Mouse (Mus musculus) G1E (cell line): ENCODE data around the gene Elavl4. TPM values are rescaled to one million over a fixed set of nuclear protein-coding genes. Genes with fewer than 3 reads are reported as not detected.

Experiments
- ATAC-seq: 2 replicates; pipeline ENCODE4 v1.8.0; 2016; ENCODE audit warnings: mild to moderate bottlenecking; ENCODE audit not compliant: insufficient number of reproducible peaks, poor library complexity, low FRiP score, severe bottlenecking; ENCODE audit errors: extremely low read depth
- DNase-seq: peaks from one replicate; pipeline ENCODE4 v3.0.0; 2012; ENCODE audit warnings: low spot score
- H3K27me3 ChIP-seq: 2 replicates; pipeline ENCODE4 v1.6.1; 2012; ENCODE audit warnings: mild to moderate bottlenecking, low read length, inconsistent platforms; ENCODE audit not compliant: insufficient read depth
- H3K36me3 ChIP-seq: replicated peaks from 2 replicates; pipeline ENCODE3; 2012; ENCODE audit warnings: mild to moderate bottlenecking, inconsistent platforms
- H3K4me1 ChIP-seq: 2 replicates; pipeline ENCODE4 v1.6.1; 2012; ENCODE audit warnings: low read depth, low read length, inconsistent platforms, mixed read lengths; ENCODE audit not compliant: insufficient read depth
- H3K4me3 ChIP-seq: 2 replicates; pipeline ENCODE4 v1.5.1; 2012; ENCODE audit warnings: low read depth, mild to moderate bottlenecking, inconsistent platforms, low read length, moderate library complexity, mixed read lengths
- H3K9me3 ChIP-seq: replicated peaks from 2 replicates; pipeline ENCODE4 v1.6.1; 2012; ENCODE audit warnings: inconsistent platforms
- CTCF ChIP-seq: IDR thresholded peaks from 2 replicates; pipeline ENCODE4 v1.5.1; 2012; ENCODE audit warnings: low read depth, low read length, inconsistent platforms, mixed read lengths
- GATA1 ChIP-seq: IDR thresholded peaks from 2 replicates; pipeline ENCODE4 v1.6.1; 2012; ENCODE audit warnings: borderline replicate concordance, low read length, inconsistent platforms, mixed read lengths
- GATA2 ChIP-seq: IDR thresholded peaks from 2 replicates; pipeline ENCODE4 v1.6.1; 2012; ENCODE audit warnings: low read depth, low read length, inconsistent platforms, borderline replicate concordance
- POLR2AphosphoS5 ChIP-seq: IDR thresholded peaks from 2 replicates; pipeline ENCODE4 v1.6.1; 2012; ENCODE audit warnings: low read depth, low read length, inconsistent platforms; ENCODE audit not compliant: insufficient replicate concordance
- TAL1 ChIP-seq: conservative IDR thresholded peaks from 2 replicates; pipeline ENCODE4 v1.6.1; 2012; ENCODE audit warnings: low read depth, low read length, inconsistent platforms, mixed read lengths
- polyA plus RNA-seq: library from polyadenylated mRNA; stranded (reverse); fragments of >175 nt; gene quantifications from 2 replicates; pipeline ENCODE4 v1.2.3, GENCODE M21; 2012
- total RNA-seq, 2 experiments: library from RNA; stranded (forward) in 1 of 2; stranded (reverse) in 1 of 2; fragments of 200-1000 nt in 1 of 2; fragments of >200 nt in 1 of 2; fragmentation: Nextera tagmentation in 1 of 2; gene quantifications; 2 replicates each; pipeline ENCODE4 v1.2.3; 2014 to 2017

Elavl4 gene
- total and polyA plus RNA-seq, 3 experiments = not detected

GRCm38 (mm10) chr4:110201680-110202079 lies 150.0 kb downstream of the Elavl4 start:
- no peaks in the 10 kb centered on the region for H3K27me3 ChIP-seq
- no peaks in the 10 kb centered on the region for H3K36me3 ChIP-seq
- no peak overlapping the region for H3K4me3 ChIP-seq
- ATAC-seq (no peak), DNase-seq (no peak)
- peaks cover 26% of the 10 kb centered on the region for H3K9me3 ChIP-seq
- no peaks in the 10 kb centered on the region for H3K4me1 ChIP-seq
- TF ChIP-seq CTCF = no peak
- no peak for TF ChIP-seq POLR2AphosphoS5
- no peak for TF ChIP-seq GATA2
- TF ChIP-seq GATA1 = no peak
- no peak for TF ChIP-seq TAL1

- Histone ChIP-seq H3K27me3 (no peaks in the 10 kb centered on the region), H3K36me3 (no peaks in the 10 kb centered on the region), H3K9me3 (peaks cover 21% of the 10 kb centered on the region), H3K4me1 (no peaks in the 10 kb centered on the region), H3K4me3 (no peak overlapping the region)
- DNase-seq = no peak
- TF ChIP-seq TAL1 (no peak), GATA1 (no peak), GATA2 (no peak), CTCF (no peak), POLR2AphosphoS5 (no peak)
- ATAC-seq = no peak
These were observed 151.8 kb downstream of the Elavl4 start for GRCm38 (mm10) chr4:110199897-110200296.

- Histone ChIP-seq H3K9me3 (peaks cover 21% of the 10 kb centered on the region), H3K27me3 (no peaks in the 10 kb centered on the region), H3K36me3 (no peaks in the 10 kb centered on the region), H3K4me3 (no peak overlapping the region), H3K4me1 (no peaks in the 10 kb centered on the region)
- no peak for TF ChIP-seq CTCF
- no peak for TF ChIP-seq GATA2
- no peak for ATAC-seq
- no peak for DNase-seq
These were observed 153.1 kb downstream of the Elavl4 start for GRCm38 (mm10) chr4:110198600-110198999.

- TF ChIP-seq TAL1 (no peak), POLR2AphosphoS5 (no peak), CTCF (no peak), GATA2 (no peak), GATA1 (no peak)
- H3K9me3 ChIP-seq = peaks cover 13% of the 10 kb centered on the region; the same call in 1 of the 2 replicates
- no peaks in the 10 kb centered on the region for H3K27me3 ChIP-seq
- H3K4me1 ChIP-seq = no peaks in the 10 kb centered on the region
- no peak overlapping the region for H3K4me3 ChIP-seq
- no peaks in the 10 kb centered on the region for H3K36me3 ChIP-seq
- ATAC-seq (no peak), DNase-seq (no peak)
These were observed 174.4 kb downstream of the Elavl4 start for GRCm38 (mm10) chr4:110177263-110177662.

GRCm38 (mm10) chr4:110172028-110172427 lies 179.7 kb downstream of the Elavl4 start:
- Histone ChIP-seq H3K4me3 (no peak overlapping the region), H3K4me1 (no peaks in the 10 kb centered on the region), H3K9me3 (peaks cover 20% of the 10 kb centered on the region), H3K27me3 (no peaks in the 10 kb centered on the region), H3K36me3 (no peaks in the 10 kb centered on the region)
- DNase-seq = no peak
- no peak for ATAC-seq
- TF ChIP-seq GATA1 = no peak
- no peak for TF ChIP-seq POLR2AphosphoS5
- no peak for TF ChIP-seq CTCF
- TF ChIP-seq GATA2 = no peak
- TF ChIP-seq TAL1 = no peak

- TF ChIP-seq GATA1 (no peak), CTCF (no peak), GATA2 (no peak), TAL1 (no peak), POLR2AphosphoS5 (no peak)
- no peak for DNase-seq
- H3K27me3 ChIP-seq = no peaks in the 10 kb centered on the region
- H3K4me1 ChIP-seq = no peaks in the 10 kb centered on the region
- no peaks in the 10 kb centered on the region for H3K36me3 ChIP-seq
- H3K4me3 ChIP-seq = no peak overlapping the region
- H3K9me3 ChIP-seq = peaks cover 42% of the 10 kb centered on the region
- ATAC-seq = no peak
These were observed 186.5 kb downstream of the Elavl4 start for GRCm38 (mm10) chr4:110165217-110165616.

GRCm38 (mm10) chr4:110161600-110161999 lies 190.1 kb downstream of the Elavl4 start:
- peaks cover 42% of the 10 kb centered on the region for H3K9me3 ChIP-seq
- no peaks in the 10 kb centered on the region for H3K36me3 ChIP-seq
- no peak for TF ChIP-seq CTCF
- TF ChIP-seq GATA1 = no peak
- no peak for TF ChIP-seq GATA2
- TF ChIP-seq TAL1 = no peak
- no peak for TF ChIP-seq POLR2AphosphoS5
- H3K4me3 ChIP-seq = no peak overlapping the region
- ATAC-seq (no peak), DNase-seq (no peak)
- no peaks in the 10 kb centered on the region for H3K27me3 ChIP-seq
- no peaks in the 10 kb centered on the region for H3K4me1 ChIP-seq
